Mouse (Mus musculus): ENCODE data around the gene Mier2.

- TF ChIP-seq POLR2A (IDR thresholded peaks at IDR 0.05; ENCODE audit: borderline replicate concordance, extremely low read depth, low read depth, low read length) (no peak), CTCF (IDR thresholded peaks at IDR 0.05; ENCODE audit: insufficient read depth, low read length) (no peak)
These were observed 23.4 kb downstream of the Mier2 start for GRCm38 (mm10) chr10:79531593-79531992.
